Mouse (Mus musculus) T-helper 17 cell (primary cell): Measurements from ENCODE around the gene Zcwpw1.

Experiments
- in situ Hi-C, 2 experiments: fragments of 300-600 bp; cut with MboI, MseI; formaldehyde crosslinking; loops; 1 replicate in 1 of 2; 2 replicates in 1 of 2; pipeline ENCODE4 v1.15.1; 2025; ENCODE audit warnings: high pct_unique_total_duplicates in 2 of 2

Gene Zcwpw1

DNA sequence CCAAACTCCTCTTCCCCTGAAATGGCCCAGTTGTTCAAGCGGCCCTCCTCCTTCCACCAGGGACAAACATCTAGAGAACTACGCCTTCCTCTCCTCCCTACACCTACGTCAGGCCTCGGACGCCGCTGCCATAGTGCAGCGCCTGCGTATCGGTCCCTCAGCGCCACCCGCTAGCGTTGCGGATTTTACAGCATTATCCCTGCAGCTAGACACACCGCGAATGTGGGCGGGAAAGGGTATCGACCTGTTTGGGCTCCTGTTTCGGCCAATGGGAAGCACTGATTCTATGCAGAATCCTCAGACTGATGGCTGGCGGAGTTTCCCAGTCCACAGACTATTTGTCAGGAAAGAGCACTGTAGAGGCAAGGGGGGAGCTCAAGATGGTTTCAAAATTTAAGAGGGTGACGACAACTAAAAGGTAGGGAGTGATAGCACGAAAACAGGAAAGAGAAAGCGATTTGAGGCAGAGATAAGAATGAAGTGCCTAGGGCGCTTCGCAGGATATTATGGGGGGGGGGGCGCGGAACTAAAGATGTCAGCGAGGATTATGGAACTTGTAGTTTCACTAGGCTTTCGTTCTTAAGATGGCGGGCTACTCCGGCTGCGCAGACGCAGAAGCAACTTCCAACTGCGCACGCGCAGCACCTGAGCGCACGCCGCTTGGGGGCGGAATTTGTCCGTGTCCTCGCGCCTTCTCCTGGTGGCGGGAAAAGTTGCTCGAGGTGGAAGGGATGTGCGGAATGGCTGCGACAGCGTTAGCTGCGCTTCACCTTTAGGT lies at the start of gene Zcwpw1, which contains the start of gene Mepce:
Gene Zcwpw1, plus strand, starts transcription at position 648 of the 778 bp plus-strand sequence.
Gene Mepce, minus strand, starts transcription at position 505 of the 778 bp plus-strand sequence.
- in situ Hi-C loops: loop anchor here (10.0 to 25.0 kb wide), 3 partner anchors 463 to 1825 kb away; partner anchors contain the start of genes Get4 (in 1 of the 2) and Ssc4d (in 1 of the 2)

DNA sequence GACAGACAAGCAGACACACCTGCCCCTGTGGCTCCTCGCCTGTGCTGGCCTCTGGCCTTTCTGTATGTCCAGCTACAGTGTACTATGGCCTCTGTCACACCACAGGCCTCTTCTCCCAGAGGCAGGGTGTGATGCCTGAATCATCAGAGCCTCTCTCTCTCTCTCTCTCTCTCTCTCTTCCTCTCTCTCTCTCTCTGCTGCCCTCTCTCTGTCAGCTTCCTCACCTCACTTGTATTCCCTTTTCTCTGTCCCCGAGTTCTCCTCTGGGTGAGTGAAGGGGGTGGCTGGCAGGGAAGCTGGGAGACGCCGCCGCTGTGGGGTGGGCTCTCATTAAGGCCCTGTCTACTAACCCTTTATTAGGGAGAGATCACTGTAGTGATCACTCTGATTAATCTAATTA lies 49.1 kb upstream of the Zcwpw1 start:
- in situ Hi-C loops: no loop called here

- in situ Hi-C loops: no loop called here
Measured at GRCm38 (mm10) chr5:137739471-137739870, 48.1 kb upstream of the Zcwpw1 start.

DNA sequence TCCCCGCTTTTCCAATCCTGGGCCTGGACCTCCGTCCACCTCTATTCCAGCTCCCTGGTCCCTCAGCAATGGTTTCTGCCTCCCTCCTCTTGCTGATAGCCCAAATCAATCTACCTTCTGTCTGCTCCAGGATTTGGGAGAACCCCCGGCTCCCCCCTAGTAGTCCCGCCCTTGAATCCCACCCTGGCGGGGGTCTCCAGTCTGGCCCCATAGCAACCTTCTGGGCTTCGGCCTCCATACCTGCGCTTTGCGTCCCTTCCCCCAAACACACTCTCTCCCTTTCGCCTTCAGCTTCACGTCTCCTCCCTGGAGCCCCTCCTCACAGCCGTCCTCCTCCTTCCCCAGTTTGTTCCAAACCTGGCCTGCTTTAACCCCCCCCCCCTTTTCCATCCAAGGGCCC lies 47.1 kb upstream of the Zcwpw1 start:
- in situ Hi-C loops: no loop called here

- in situ Hi-C loops: no loop called here
Measured at GRCm38 (mm10) chr5:137741023-137741931, 46.3 kb upstream of the Zcwpw1 start, which contains the start of gene Nyap1. Nyap1 (minus strand) TSS chr5:137741607.

DNA sequence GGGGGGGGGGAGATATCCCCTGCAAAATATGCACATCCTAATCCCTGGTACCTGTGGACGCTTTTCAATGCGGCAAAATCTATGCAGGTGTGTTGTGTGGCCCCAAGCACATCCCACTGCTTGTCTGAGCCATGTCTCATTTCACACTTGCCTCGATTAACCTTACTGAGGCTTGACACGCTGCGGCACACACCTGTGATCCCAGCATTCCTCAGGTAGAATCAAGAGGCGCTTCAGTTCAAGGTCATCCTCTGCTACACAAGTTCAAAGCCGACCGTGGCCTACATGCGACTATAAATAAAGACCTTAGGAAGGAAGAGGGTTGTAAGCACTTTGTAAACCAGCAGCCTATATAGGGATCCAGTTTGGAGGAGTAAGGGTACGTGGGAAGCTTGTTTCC lies 45.5 kb upstream of the Zcwpw1 start:
- in situ Hi-C loops: no loop called here

GRCm38 (mm10) chr5:137742836-137743235 lies 44.8 kb upstream of the Zcwpw1 start:
- in situ Hi-C loops: no loop called here

DNA sequence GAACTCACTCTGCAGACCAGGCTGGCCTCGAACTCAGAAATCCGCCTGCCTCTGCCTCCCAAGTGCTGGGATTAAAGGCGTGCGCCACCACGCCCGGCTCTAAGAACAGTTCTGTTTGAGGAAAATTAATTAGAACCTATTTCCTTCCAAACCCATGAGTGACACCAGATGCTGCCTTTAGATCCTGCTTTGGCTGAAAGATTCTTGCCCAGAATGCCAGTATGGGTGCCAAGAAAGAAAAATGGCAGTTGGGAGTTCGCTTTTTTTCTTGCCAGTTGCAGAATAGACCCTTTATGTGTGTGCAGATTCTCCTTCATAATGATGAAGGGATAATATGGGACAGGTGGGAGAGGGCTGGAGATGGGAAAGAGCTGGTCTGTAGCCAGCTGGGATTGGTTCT lies 43.4 kb upstream of the Zcwpw1 start:
- in situ Hi-C loops: no loop called here

DNA sequence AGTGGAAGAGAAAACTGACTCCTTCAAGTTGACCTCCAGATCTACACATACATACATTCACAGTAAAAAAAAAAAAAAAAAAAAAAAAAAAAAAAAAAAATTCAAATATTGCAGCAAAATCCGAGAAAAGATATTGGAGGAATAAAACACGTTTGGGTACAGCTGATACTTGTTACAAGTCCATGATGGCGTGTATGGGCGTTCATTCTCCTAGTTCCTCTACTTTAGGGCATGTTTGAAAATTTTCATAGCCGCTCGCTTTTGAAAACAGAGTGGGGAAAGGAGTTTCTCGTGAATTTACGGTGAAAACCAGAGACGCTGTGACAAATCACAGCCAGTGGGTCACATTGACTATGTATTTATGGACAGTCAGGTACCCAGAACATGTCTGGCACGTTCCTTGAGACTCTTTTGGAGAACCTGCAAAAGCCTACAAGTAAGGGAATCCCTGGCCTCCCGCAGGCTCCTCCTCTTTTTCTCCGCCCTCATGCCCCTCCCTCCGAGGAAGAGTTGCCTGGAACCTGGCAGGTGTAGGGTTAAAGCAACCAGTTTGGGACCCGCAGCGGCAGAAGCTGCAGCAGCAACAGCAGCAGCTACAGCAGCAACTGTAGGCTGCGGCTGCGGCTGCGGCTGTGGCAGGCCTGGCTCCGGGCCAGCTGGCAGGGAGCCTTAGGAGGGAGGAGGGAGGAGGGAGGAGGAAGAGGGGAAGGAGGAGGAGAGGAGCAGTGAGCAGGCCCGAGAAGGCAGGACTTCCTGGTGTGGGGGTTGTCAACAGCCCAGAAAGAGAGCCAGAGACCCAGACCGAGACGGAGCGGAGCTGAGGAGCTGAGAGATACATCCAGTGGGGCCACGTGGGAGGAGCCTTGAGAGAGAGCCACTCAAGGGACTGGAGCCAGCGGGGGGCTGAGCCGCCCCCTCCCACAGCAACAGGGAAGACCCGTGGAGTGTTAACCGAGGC lies 42.1 kb upstream of the Zcwpw1 start, which contains the start of gene Tsc22d4:
Gene Tsc22d4, plus strand, starts transcription at position 517 of the 958 bp plus-strand sequence.
- in situ Hi-C loops: no loop called here

- in situ Hi-C loops: no loop called here
Measured at GRCm38 (mm10) chr5:137746282-137746850, 41.2 kb upstream of the Zcwpw1 start.

DNA sequence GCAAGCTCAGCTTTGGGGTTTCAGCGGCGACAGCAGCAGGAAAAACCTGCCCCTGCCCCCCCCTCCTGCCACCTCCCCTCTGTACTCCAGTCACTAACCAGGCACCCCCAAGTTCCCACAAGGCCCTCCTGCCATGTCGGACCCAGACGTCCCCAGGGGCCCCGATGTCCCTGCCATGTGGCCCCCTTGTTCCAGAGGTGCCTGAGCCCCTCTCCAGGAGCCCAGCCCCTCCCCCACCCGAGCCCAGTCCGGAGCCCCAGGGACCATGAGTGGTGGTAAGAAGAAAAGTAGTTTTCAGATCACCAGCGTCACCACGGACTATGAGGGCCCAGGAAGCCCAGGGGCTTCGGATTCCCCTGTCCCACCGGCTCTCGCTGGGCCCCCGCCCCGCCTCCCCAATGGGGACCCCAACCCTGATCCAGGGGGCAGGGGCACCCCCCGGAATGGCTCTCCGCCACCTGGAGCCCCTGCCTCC lies 40.7 kb upstream of the Zcwpw1 start:
- in situ Hi-C loops: no loop called here

GRCm38 (mm10) chr5:137747326-137747961 lies 40.2 kb upstream of the Zcwpw1 start:
- in situ Hi-C loops: no loop called here

GRCm38 (mm10) chr5:137748130-137748770 lies 39.3 kb upstream of the Zcwpw1 start:
- in situ Hi-C loops: no loop called here

DNA sequence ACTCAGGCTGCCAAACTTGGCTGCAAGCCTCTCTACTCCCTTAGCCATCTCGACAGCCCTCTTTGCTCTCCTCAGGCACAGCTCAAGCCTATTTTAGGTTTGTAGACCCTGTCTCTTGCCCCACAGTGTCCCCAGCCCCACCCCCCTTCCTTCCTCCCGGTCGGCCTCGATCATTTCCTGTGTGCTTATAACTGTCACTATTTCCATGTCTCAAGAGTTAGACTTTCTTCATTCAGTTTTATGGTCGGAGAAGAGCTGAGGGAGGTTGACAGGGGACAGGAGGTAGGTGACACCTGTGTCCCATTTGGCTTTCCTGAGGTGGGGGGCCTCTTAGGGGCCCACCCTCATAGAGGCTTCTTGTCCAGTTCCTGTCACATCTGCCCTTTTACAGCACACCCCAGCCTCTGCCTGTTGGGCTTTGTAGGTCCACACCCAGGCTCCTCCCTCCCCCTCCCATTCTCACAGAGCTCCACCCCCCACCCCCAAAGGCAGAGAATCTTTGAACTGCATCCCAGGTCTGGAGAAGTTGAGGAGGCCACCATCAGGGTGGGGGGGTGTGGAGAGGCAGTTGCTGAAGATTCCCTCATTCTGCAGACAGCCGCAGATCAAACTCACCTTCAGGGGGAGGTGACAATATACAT lies 38.3 kb upstream of the Zcwpw1 start:
- in situ Hi-C loops: no loop called here

DNA sequence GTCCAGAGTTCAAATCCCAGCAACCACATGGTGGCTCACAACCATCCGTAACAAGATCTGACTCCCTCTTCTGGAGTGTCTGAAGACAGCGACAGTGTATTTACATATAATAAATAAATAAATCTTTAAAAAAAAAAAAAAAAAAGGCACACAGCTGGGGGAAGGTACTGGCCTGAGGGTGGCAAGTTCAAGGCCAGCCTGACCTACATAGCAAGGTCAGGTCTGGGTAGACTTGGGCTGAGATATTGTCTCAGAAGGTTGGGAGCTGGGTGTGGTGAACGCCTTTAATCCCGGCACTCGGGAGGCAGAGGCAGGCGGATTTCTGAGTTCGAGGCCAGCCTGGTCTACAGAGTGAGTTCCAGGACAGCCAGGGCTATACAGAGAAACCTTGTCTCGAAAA lies 37.4 kb upstream of the Zcwpw1 start:
- in situ Hi-C loops: loop anchor here in 1 of 2 experiments (25.0 kb wide), 1 partner anchor 413 kb away; the partner anchor contains the start of gene Slc12a9

GRCm38 (mm10) chr5:137751221-137751887 lies 36.2 kb upstream of the Zcwpw1 start:
- in situ Hi-C loops: loop anchor here in 1 of 2 experiments (25.0 kb wide), 1 partner anchor 414 kb away; the partner anchor contains the start of gene Slc12a9

GRCm38 (mm10) chr5:137751988-137752387 lies 35.6 kb upstream of the Zcwpw1 start:
- in situ Hi-C loops: loop anchor here in 1 of 2 experiments (25.0 kb wide), 1 partner anchor 415 kb away; the partner anchor contains the start of gene Slc12a9
